Mouse (Mus musculus) c-Kit-positive CD71-positive TER-119-negative erythroid progenitor cells, embryonic 14.5 days (primary cell): ENCODE results near the gene Pex14.

Source experiments
- DNase-seq: peaks from one replicate; pipeline ENCODE4 v3.0.0-alpha.2; 2013; ENCODE audit warnings: low read depth

Gene Pex14

DNA sequence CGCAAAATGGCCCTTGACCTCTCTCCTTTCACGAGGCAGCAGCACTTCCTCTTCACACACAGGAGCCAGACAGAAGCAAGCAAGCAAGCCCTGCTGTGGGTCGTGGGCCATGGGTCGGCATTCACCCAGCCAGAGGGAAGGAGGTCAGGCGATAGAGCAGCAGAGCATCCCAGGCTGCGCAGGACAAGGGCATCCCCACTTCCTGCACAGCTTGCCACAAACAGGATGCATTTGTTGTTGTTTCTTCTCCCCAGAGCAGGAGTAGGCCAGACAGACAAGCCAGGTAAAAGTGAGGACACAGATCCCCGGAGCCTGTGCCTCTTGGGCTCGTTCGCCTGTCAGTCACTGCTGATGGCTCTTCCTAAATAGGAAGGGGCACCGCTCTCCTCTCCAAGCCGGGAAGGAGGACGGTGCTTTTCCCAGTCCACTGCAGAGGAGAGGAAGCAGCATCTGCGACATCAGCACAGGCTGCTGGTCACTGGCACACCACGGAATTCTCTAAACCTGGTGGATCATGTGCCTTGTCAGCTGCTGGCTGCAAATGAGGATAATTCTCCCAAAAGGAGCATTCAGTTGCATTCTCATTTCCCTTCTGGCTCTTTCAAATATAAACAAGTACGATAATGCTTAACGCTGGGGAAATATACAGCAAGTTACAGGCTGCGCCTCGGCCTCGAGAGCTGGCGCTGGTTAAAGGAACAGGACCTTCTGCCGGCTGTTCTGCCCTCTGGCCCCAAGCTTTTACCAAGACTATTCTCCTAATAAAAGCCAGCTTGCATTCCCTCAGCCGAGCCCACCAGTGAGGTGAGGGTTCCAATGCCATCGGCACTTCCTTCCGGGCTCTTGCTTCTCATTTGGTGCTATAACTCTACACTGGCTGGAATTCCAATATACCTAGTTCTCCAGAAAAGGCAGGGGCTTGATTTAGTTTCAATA, 113.9 kb downstream of the Pex14 start:
- no peak for DNase-seq

DNA sequence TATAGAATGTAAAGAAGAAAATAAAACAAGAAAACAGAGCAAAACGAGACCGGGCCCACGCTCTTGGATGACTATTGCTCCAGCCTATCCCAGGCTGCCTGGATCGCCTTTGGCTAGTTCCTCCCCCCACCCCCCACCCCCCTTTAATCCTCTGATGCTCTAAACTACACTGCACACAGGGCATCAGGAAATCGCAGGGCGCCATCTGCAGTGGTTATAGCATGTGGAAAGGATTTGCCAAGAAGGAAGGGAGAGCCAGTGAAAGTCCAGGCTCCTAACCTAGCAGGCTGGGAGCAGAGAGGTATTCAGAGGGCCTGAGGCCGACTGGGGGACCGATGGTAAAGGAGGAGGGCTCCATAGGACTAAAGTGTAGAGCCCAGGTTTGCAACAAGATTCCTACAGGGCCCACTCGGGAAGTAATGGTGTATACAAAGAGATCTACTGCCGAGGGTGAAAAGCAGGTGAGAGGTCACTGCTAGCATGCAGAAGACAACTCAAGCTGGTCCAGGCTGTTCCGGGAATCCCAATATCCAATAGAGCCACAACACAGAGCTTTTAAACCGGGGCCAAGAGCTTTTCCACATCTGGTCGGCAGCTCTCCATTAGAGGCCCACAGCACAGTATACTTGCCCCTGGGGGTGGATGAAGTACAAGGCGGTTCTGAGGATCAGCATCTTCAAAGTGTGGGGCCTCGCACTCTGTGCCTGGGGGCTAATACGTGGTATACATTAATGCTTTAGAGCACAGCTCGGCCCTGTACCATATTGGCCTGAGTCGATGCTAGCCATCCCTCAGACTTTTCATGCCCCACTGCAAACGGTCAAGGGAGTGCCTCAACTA, 114.8 kb downstream of the Pex14 start:
- no peak for DNase-seq

DNA sequence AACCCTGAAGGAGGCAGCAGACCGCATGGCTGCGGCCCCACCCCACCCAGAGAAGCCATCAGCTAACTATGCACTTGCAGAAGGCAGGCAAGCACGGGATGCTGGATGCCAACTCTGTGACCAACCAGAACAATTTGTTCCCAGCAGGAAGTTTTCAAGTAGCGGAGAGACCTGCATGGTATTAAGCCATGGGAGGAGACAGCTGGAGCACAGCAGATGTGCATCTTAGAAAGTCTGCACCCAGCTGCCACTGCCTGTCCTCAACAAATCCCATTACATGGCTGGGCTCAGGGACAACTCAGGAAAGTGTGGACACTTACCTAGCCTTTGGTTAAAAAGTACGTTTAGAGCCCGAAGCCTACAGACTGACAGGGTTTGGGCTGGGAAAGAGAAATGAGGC, 117.4 kb downstream of the Pex14 start:
- DNase-seq = no peak

DNA sequence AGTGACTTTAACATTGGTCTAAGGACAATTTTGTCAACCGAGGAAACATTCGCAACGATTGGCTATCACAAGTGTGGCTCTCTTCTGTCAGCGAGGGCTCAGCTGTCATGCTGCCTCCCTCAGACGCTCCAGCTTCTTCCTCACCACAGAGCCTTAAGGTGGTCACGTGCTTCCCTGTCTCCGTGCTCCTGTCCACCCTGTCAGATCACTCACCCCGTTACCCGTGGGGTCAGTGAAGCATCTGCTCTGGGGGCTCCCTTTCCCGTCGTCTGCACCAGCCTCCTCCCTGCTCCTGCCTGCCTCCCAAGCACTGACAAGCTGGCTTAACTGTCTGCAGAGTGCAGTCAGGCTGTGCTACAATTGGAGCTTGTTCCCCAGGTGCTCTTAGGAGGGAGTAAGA, 119.8 kb downstream of the Pex14 start:
- DNase-seq = no peak

DNA sequence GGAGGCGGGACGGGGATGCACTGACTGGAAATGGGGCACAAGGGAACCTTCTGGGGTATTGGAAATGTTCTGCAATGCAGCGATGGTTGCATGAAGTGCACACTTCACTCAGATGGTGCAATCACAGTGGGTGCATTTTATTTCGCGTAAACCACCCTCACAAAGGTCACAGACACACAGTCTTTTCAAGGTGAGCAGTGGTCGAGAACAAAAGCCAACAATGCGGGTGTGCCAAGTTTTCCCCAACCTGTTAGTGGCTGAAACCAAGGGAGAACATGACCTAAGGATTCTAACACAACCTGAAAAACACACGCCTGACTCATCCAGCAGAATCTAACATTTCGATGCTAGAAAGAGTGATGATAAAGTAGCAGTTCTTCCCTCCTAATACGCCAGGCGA, 120.8 kb downstream of the Pex14 start:
- no peak for DNase-seq

DNA sequence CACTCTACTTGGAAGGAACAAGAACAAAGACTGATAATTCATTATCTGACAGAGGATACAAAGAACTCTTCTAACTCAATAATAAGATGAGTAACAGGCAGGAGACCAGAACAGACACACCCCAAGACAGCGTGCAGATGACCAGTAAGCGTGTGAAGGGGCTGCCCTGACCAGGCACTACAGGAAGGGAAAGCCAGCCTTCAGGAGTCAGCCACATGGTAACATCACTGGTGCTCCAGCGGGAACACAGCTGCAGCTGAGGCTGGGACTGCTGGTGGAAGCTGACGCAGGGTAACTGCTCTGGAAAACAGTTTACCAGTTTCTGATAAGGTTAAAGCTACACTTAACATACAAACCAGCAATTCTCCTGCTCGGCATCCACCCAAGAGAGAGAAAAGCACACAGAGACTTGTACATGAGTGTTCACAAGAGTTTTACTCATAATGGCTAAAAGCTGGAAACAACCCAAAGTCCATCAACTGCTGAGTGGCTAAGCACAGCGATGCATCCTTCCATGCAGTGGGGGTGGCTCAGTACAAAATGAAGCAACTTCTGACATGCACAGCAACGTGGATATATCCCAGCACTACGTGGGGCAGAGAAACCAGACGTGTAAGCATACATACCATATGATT, 121.3 kb downstream of the Pex14 start:
- no peak for DNase-seq

DNA sequence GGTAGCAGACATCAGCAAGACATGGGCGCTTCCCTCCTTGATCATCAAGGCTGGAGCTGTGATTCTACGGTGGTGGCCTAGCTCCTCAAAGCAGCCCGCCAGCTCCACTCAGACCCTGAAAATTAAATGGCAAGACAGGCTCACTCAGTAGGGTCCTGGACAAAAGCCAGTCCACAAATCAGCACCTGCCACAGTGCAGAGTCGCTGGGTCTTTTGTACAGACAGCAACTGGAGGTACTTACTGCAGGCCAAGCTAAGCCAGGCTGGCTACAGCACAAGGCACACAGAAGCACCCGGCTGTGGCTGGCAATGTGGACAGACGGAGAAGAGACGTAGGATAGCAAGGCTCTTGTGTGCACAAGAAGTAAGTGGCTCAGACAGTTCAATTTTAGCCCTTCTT, 124.8 kb downstream of the Pex14 start:
- DNase-seq = no peak

DNA sequence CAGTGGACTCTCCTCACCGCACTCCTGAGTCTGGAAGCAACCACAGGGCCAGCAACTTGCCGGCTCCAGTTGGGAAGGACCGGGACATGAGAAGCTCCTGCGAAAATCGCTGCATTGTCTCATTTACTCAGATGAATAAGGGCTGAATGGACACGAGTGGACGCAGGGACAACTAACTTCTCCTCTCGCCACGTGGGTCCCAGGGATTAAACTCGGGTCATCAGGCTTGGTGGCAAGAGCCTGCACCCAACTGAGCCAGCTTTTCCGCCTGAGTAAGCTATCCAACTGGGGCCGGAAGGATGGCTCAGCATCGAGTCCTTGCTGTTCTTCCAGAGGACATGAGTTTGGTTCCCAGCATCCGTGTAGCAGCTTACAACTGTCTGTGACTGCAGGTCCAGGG, 126.3 kb downstream of the Pex14 start:
- DNase-seq = no peak

DNA sequence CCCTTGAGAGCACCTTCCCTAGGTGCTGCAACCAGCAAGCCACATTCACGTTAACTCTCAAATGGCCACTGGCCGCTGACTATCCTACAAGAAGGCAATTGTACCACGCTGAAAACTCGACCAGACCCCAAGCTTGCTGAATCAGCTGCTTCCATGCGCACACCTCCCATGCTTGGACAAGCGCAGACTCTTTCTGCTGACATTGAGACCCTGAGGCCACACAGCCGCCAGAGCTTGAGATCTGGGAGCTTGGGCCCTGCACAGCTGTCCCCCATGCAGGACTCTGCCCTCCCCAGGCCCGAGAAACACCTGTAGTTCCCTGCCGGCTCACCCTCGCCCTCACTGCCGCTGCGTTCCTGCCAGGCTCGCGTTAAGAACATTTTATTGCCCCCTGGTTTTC, 127.0 kb downstream of the Pex14 start:
- DNase-seq = no peak

DNA sequence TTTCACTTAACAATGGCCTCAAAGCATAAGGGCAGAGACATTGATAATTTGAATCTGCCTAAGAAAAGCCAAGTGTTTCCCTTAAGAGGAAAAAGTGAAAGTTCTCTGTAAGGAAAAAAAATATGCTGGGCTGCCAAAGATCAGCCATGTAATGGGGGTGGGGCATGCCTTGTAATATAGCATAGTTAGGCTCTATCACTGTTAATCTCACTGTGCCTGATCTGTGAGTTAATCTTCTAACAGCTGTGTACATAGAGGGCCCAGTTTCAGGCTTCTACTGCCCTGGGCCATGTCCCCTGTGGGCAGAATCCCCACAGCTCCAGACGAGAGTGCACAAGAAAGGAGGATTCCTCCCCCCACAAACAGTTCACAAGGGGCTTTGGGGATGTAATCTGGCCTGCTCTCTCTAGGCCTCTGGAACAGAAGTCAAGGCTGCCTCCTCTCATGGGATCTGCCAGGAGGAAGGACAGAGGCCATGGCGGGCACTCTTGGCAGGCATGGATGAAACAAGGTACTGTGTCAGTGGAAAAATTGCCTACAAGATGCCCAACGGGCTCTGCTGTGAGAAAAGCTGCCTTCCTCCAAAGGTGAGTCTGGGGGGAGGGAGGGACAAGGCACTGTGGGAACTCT, 127.9 kb downstream of the Pex14 start:
- no peak for DNase-seq

DNA sequence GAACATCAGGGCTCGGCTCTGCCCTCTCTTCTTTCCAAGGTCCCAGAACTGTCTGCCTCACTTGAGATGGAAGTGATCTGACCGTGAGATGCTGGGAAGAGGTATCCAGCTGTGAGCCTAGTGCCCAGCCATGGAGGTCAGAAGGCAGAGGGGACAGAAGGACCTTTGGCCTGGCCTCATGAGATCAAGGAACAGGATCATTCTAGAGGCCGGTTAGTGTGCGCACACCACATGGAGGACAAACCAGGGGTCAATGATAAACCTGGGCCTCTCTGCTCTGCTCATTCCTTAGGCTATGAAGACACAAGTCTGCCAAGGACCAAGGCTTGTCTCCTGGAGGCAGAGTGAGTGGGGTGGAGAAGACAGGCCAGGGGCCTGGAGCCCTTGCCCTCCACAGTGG, 128.9 kb downstream of the Pex14 start:
- no peak for DNase-seq

DNA sequence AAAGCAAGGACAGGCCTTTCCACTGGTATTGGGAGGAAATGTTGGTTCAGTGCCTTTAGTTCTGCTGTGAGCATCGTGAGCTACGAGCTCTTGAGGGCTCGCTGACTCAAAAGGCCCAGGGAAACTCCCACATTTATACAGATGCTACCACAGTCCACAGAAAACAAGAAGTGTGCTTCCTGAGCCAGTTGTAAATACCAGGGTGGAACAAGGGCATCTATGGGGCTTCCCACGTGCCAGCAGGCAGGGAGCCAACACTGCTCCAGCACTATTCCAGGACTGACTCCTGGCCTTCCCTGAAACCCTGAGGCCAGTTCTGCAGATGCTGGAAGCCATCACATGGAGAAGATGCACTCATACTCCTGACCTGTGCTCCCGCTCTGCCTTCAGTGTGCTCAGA, 130.1 kb downstream of the Pex14 start:
- DNase-seq = no peak

DNA sequence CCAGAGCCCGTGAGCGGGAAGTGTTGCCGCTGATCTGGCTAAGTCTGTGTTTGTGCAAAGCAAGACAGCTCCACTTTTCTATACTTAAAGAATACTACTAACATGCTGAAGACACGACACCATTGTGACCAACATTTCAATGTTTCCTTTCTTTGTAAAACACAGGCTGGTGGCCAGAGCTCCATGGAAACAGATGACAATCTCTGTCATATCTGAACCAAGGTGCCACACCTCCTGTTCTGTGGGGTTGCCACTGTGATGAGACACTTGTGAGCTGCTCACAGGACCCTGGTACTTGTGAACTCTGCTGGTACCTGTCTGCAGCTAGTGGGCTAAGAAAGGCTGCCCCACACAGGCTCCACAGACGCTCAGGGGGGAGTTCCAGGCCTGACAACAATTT, 130.8 kb downstream of the Pex14 start:
- DNase-seq = no peak

DNA sequence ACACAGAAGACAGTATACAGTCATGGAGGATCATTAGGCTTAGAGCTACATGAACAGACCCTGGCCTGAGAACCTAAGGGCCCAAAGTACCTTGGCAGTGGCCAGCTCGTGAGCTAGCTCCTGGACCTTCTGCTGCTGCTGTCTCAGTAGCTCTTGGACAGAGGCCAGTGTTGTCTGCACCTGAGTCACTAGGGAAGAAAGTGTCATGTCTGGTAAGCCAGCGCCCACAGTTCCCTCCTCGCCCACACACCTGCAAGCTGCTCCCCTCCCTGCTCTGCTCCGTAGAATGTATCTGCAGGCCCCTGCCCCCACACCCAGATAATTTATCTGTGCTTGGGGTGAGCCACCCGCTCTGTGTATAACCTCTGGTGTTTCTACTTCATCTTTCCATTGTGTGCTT, 133.5 kb downstream of the Pex14 start:
- no peak for DNase-seq

DNA sequence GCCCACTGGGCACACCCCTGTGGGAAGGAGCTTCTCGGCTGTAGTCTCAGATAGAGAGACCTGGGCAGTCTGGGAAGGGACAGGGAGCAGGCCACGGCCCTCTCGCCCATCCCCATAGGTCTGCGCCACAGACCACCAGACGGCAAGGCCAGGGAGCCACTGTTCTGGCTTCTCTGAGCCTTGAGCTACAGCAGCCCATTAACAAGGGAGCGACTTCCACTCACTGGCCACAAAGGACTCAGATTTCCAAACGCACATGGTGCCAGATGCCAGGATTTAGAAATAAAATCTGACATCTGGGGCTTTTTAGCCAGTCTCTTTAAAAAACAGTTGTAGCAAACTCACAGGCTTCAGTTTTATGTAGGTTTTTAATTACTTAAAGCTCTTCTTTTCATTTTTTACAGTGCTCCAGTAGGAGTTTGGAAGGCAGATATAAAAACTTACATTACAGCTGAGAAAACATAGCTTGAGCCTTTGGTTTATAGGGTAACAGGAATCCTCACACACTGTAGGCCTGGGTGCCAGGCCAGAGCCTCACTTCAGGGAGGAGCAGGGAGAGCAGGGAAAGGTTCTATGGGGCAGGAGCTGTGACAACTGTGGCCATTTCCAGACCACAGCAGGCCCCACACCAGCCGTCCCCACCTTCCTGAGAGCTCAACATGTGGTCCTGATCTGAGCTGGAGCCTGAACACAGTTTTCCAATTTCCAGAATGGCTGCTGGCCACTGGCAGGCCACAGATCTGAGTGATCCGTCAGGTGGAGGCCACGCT, 134.9 kb downstream of the Pex14 start:
- DNase-seq = no peak

DNA sequence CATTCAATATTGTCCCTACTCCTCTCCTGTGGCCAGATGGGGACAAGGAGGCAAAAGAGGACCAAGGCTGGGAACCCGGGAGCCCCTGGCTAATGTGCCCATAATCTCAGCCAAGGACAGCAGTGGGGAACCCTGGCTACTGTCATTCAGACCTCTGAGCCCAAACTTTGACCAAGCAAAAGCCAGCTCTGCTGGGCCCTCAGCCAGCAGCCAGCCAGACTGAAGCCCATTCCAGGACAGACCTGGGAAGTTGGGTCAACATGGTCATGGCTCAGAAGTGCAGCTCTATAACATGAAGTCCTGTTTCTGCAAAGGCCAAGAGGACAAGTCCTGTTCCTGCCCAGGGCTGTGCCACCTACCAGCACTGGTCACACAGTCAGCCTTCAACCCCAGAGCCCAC, 137.6 kb downstream of the Pex14 start:
- DNase-seq = no peak

DNA sequence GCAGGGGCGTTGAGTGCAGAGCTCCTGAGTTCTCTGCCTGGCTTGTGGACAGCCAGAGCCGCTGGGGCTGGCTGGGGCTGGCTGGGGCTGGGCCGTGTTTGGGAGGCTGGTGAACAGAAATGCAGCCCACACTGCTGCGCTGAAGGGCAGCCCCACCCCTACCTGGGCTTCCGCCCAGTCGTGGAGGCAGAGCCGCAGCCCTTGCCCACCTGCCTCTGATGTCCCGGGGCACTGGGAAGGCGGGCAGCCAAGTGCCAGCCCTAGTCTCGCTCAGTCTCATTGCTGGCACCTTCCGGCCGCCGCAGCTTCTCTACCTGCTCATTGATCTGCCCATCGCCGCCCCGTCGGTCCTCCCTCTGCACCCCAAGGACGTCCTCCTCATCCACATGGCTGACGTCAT, 138.6 kb downstream of the Pex14 start:
- no peak for DNase-seq

DNA sequence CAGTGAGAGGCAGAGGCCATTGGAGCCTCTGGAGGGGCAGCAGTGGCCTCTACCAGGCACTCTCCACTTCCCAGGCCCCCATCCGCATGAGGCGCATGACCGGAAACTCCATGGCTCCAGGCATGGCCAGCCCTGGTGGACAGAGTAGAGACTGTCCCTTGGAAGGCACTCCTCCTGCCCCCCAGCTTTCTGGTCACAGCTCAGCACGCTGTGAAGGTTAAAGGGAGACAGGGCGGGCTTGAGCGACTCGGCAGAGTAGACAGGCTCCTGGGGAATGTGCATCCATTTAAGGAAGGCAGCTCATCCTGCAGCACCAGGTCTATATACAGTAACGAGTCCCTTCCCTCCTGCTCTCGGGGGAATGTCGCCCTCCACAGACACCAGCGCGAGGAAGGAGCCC, 139.7 kb downstream of the Pex14 start:
- no peak for DNase-seq

DNA sequence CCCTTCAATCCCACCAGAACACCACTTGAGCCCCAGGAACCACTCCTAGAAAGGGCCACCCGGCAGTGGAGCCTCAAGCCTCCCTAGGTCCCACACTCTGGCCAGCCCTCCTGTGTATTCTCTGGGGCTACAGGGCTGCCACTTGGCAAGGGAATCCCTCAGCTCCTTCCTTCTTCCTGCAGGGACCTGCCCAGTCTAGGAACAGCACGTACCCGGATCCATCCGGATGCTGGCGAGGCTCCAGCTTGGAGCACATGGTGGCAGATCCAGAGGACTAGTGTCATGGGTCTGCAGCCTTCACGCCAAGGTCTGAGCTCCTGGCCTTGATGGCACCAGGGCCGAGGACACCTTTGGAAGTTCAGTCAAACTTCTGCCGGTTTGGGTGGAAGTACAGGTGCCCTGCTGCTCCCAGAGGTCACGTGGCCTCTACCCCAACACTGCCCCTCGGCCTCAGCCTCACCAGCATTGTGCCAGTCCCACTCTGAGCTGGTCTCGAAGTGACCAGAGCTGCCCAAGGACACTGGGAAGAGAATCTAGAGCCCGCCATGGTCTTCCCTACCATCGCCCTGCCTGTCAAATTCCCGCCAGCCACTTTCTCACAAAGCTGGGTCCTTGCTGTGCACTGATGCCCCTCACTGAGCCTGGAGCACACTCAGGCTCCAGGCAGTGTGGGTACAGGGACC, 144.4 kb downstream of the Pex14 start:
- DNase-seq = no peak

DNA sequence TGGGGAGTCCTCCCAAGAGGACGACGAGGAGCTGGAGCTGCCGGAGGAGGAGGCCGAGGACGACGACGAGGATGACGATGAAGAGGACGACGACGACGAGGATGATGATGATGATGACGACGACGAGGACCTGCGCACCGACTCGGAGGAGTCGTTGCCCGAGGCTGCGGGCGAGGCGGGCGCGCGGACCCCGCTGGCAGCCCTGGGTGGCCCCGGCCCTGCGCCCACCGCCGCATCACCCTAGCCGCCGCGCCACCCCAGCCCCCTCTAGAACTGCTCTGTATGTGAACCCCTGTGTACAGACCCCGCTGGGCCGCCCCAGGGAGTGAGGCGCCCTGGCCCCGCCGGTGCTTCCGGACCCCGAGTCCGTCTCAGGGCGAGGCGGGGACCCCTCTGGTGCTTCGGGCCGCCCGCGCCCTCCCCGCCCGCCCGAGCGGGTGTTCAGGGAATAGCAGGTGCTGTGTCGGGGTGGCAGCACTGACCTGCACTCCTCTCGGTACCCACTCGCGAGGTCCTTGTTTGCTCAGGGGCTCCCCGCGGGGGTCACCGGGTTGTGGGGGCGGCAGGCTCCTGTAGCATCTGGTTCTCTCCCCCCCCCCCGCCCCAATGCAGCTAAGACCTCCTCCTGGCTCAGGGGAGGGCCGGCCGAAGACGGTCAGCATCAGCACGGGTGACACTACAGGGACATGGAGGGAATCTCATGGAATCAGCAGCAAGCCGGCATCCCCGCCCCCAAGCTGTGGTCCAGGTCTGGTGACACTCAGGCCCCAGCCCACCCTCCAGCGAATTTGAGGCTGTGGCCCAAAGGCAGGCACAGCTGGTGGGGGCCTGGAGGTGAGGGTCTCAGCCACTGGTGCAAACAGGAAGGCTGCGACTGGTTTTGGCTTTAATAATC, 147.1 kb downstream of the Pex14 start:
- no peak for DNase-seq
